Mouse (Mus musculus): ENCODE results near the gene Ncoa5. TPM values are rescaled to one million over a fixed set of nuclear protein-coding genes. Genes with fewer than 3 reads are reported as not detected.

The Ncoa5 gene
- polyA plus RNA-seq, 1 experiment, result 25.1 TPM

- H3K27me3 ChIP-seq (ENCODE audit: control insufficient read depth, insufficient read depth, low read length), result no peaks in the 10 kb centered on the region
- no peak for DNase-seq (ENCODE audit: low read depth in 1 of 2, low spot score in 2 of 2)
- no peak overlapping the region for H3K27ac ChIP-seq (ENCODE audit: insufficient read depth, low read length)
- H3K36me3 ChIP-seq (ENCODE audit: control insufficient read depth, insufficient read depth, low read length), result peaks cover 26% of the 10 kb centered on the region
- H3K4me3 ChIP-seq (ENCODE audit: extremely low read depth, insufficient read depth, insufficient read length), result no peak overlapping the region
- WGBS, result 98% methylated on average over 14 of the region's 14 CpGs
- H3K4me1 ChIP-seq (ENCODE audit: control insufficient read depth, insufficient read depth, insufficient read length), result no peaks in the 10 kb centered on the region
- no peak for TF ChIP-seq CTCF (IDR thresholded peaks at IDR 0.05; ENCODE audit: extremely low read depth, insufficient read depth, insufficient read length, insufficient replicate concordance)
- TF ChIP-seq POLR2A (IDR thresholded peaks at IDR 0.05; ENCODE audit: low read depth, low read length), result no peak
Observed at GRCm38 (mm10) chr2:165009161-165009560, 25.5 kb downstream of the Ncoa5 start.

DNA sequence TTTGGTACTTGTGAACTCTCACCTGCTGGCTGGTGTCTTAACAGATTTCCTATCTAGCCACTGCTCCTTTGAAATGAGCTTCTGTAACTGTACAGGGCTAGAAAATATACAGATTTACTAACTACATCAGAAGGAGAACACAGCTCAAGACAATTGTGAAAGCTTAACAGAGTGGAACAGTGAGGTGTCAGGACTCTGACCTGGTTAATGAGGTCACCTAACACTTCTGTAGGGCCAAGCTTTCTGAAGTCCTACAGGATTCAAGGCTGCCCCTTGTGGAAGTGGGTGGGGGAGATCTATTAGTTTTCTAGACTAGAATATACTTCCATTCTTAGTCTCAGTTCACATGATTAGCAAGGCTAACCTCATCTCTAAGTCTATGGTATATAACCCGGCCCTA lies 26.7 kb downstream of the Ncoa5 start:
- 93% methylated on average over 1 of the region's 1 CpGs for WGBS
- no peaks in the 10 kb centered on the region for H3K27me3 ChIP-seq (ENCODE audit: control insufficient read depth, insufficient read depth, low read length)
- no peak overlapping the region for H3K27ac ChIP-seq (ENCODE audit: insufficient read depth, low read length)
- TF ChIP-seq POLR2A (IDR thresholded peaks at IDR 0.05; ENCODE audit: low read depth, low read length), result no peak
- no peak for TF ChIP-seq CTCF (IDR thresholded peaks at IDR 0.05; ENCODE audit: extremely low read depth, insufficient read depth, insufficient read length, insufficient replicate concordance)
- peaks cover 35% of the 10 kb centered on the region for H3K36me3 ChIP-seq (ENCODE audit: control insufficient read depth, insufficient read depth, low read length)
- no peak overlapping the region for H3K4me3 ChIP-seq (ENCODE audit: extremely low read depth, insufficient read depth, insufficient read length)
- no peak for DNase-seq (ENCODE audit: low read depth in 1 of 2, low spot score in 2 of 2)
- H3K4me1 ChIP-seq (ENCODE audit: control insufficient read depth, insufficient read depth, insufficient read length), result no peaks in the 10 kb centered on the region

DNA sequence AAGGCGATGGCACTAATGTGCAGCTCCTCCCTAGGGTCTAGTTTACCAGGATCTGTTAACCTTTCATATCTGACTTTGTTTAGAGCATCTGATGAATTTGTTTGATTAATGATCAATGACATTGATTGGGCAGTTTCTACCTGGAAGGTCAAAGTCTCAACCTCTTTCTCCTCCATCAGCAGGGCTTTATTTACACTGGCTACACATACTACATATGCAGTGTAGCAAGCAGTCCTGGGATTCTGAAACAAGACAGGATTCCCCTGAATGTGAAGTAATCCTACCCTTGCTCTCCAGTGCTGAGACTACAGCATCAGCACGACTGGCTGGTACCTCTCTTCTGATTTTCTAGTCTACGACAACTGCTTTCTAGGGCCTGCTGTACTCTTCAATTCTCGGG lies 27.9 kb downstream of the Ncoa5 start:
- no peaks in the 10 kb centered on the region for H3K4me1 ChIP-seq (ENCODE audit: control insufficient read depth, insufficient read depth, insufficient read length)
- no peak overlapping the region for H3K4me3 ChIP-seq (ENCODE audit: extremely low read depth, insufficient read depth, insufficient read length)
- H3K36me3 ChIP-seq (ENCODE audit: control insufficient read depth, insufficient read depth, low read length), result peaks cover 45% of the 10 kb centered on the region
- TF ChIP-seq POLR2A (IDR thresholded peaks at IDR 0.05; ENCODE audit: low read depth, low read length) (no peak), CTCF (IDR thresholded peaks at IDR 0.05; ENCODE audit: extremely low read depth, insufficient read depth, insufficient read length, insufficient replicate concordance) (no peak)
- no peak for DNase-seq (ENCODE audit: low read depth in 1 of 2, low spot score in 2 of 2)
- 96% methylated on average over 4 of the region's 4 CpGs for WGBS
- no peak overlapping the region for H3K27ac ChIP-seq (ENCODE audit: insufficient read depth, low read length)
- no peaks in the 10 kb centered on the region for H3K27me3 ChIP-seq (ENCODE audit: control insufficient read depth, insufficient read depth, low read length)

DNA sequence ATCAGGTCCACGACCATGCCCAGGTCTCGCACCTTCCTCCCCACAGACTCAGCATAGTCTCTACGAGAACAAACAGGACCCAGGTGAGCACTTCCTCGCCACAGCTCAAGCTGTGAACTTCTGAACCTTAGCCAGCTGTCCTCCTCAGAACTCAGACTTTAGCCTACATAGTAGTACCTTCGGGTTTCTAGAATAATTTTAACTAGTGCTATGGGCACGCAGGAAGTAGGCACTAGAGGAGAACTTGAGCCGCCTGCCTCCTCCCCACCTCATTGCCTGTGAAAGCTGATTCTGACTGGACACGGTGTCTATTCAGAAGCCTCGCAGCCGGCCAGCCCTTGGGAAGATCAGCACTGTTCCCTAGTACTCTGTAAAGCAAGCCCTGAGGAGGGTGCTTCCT lies 30.4 kb downstream of the Ncoa5 start:
- DNase-seq (ENCODE audit: low read depth in 1 of 2, low spot score in 2 of 2), result no peak
- H3K27me3 ChIP-seq (ENCODE audit: control insufficient read depth, insufficient read depth, low read length), result no peaks in the 10 kb centered on the region
- no peak for TF ChIP-seq CTCF (IDR thresholded peaks at IDR 0.05; ENCODE audit: extremely low read depth, insufficient read depth, insufficient read length, insufficient replicate concordance)
- no peak overlapping the region for H3K4me3 ChIP-seq (ENCODE audit: extremely low read depth, insufficient read depth, insufficient read length)
- WGBS, result 92% methylated on average over 10 of the region's 10 CpGs
- H3K4me1 ChIP-seq (ENCODE audit: control insufficient read depth, insufficient read depth, insufficient read length), result no peaks in the 10 kb centered on the region
- H3K27ac ChIP-seq (ENCODE audit: insufficient read depth, low read length), result no peak overlapping the region
- peaks cover 51% of the 10 kb centered on the region for H3K36me3 ChIP-seq (ENCODE audit: control insufficient read depth, insufficient read depth, low read length)

DNA sequence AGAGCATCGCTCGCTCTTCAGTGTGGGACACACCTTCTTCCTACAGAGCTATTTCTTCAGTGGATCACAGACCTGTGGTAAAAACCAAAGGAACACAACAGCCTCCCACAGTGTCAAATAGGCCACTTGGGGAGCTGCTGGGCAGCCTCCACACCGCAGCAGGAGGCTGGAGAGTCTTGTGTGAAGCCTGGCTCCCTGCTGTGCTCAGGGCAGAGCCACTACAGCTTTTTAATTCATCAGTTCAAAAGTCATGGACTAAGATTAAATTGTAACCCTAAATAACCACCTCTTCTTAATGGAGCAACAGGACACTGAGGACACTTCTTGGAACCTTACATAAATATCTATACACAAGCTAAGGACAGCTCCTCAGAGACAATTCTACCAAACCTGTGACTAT lies 31.6 kb downstream of the Ncoa5 start:
- Histone ChIP-seq H3K4me1 (ENCODE audit: control insufficient read depth, insufficient read depth, insufficient read length) (no peaks in the 10 kb centered on the region), H3K27ac (ENCODE audit: insufficient read depth, low read length) (no peak overlapping the region), H3K36me3 (ENCODE audit: control insufficient read depth, insufficient read depth, low read length) (peaks cover 43% of the 10 kb centered on the region), H3K27me3 (ENCODE audit: control insufficient read depth, insufficient read depth, low read length) (no peaks in the 10 kb centered on the region; the same call in none of the 2 replicates), H3K4me3 (ENCODE audit: extremely low read depth, insufficient read depth, insufficient read length) (no peak overlapping the region)
- WGBS, result 99% methylated on average over 3 of the region's 3 CpGs
- DNase-seq (ENCODE audit: low read depth in 1 of 2, low spot score in 2 of 2), result no peak
- no peak for TF ChIP-seq CTCF (IDR thresholded peaks at IDR 0.05; ENCODE audit: extremely low read depth, insufficient read depth, insufficient read length, insufficient replicate concordance)

- Histone ChIP-seq H3K4me3 (ENCODE audit: extremely low read depth, insufficient read depth, insufficient read length) (no peak overlapping the region), H3K4me1 (ENCODE audit: control insufficient read depth, insufficient read depth, insufficient read length) (peaks cover 4% of the 10 kb centered on the region; the same call in 1 of the 2 replicates), H3K36me3 (ENCODE audit: control insufficient read depth, insufficient read depth, low read length) (peaks cover 37% of the 10 kb centered on the region), H3K27ac (ENCODE audit: insufficient read depth, low read length) (no peak overlapping the region), H3K27me3 (ENCODE audit: control insufficient read depth, insufficient read depth, low read length) (peaks cover 8% of the 10 kb centered on the region)
- no peak for DNase-seq (ENCODE audit: low read depth in 1 of 2, low spot score in 2 of 2)
- no peak for TF ChIP-seq CTCF (IDR thresholded peaks at IDR 0.05; ENCODE audit: extremely low read depth, insufficient read depth, insufficient read length, insufficient replicate concordance)
- 96% methylated on average over 13 of the region's 13 CpGs for WGBS
Observed at GRCm38 (mm10) chr2:165001958-165002357, 32.7 kb downstream of the Ncoa5 start.

DNA sequence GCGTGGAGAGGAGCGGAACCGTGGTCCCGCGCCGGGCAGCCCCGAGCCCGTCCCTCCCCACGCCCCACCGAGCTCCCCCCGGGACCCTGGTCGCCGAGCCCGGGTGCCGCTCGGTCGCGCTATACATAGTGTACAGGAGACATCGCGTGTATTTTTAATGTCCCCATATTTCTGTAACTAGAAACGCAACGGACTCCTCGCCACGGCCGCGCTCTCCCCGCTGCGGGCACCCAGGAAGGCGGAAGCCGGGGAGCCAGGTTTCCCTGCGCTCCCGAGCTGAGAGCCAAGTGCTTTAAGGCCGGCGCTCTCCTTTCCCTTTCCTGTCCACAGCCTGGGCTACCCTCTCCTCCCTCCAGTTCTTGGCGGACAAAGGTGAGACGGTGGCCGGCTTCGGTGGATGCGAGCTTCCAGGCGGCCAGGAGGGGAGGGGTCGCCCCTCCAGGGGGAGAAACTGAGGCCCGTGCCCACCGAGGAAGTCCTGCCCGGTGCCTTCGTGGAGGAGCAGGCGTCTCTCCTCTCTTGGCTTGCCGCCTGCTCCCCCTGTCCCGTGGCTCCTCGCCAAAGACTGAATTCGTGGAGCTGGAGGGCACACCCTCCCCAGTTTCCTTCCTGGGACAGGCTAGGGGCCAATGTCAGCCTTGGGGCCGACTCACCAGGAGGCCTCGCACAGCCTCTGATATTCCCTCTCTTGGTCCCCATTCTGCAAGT lies 36.8 kb downstream of the Ncoa5 start:
- Histone ChIP-seq H3K4me3 (ENCODE audit: extremely low read depth, insufficient read depth, insufficient read length) (peak overlapping the region; percentile 4; the same call in 1 of the 2 replicates), H3K36me3 (ENCODE audit: control insufficient read depth, insufficient read depth, low read length) (peaks cover 25% of the 10 kb centered on the region), H3K4me1 (ENCODE audit: control insufficient read depth, insufficient read depth, insufficient read length) (peaks cover 4% of the 10 kb centered on the region; the same call in 1 of the 2 replicates), H3K27ac (ENCODE audit: insufficient read depth, low read length) (no peak overlapping the region), H3K27me3 (ENCODE audit: control insufficient read depth, insufficient read depth, low read length) (peaks cover 8% of the 10 kb centered on the region)
- 3% methylated on average over 52 of the region's 52 CpGs for WGBS
- no peak for TF ChIP-seq CTCF (IDR thresholded peaks at IDR 0.05; ENCODE audit: extremely low read depth, insufficient read depth, insufficient read length, insufficient replicate concordance)
- TF ChIP-seq POLR2A (IDR thresholded peaks at IDR 0.05; ENCODE audit: low read depth, low read length), result no peak
- DNase-seq (ENCODE audit: low read depth in 1 of 2, low spot score in 2 of 2), result no peak
